Comparison of ENCODE assay signal across 23 mouse cellular contexts in the genomic region with DNA sequence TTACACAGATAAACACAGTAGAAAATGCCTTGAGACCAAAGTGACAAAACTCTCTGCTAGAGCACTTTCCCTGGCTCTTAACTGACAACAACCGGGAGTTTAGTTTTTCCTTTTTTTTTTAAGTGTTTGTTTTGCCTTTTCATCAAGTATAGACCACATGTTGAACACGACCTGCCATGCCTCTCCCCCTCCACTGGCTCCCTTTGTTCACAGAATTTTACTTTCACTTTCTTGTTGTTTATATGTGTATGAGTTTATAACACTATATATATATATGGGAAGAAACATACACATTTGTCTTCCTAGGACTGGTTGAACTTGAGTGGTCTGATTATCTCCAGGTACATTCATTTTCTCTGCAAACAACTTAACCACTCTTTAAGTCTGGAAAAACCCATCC. TPM values are rescaled to one million over a fixed set of nuclear protein-coding genes. Genes with fewer than 3 reads are reported as not detected.
DNase-seq lines count a peak whose midpoint lies in the region; ATAC-seq lines count a peak whose summit lies in the region.
"Had no signal": no experiment of that assay in that cellular context is flagged by ENCODE, and none has a peak within 500 bp of the region (broad histone marks: within the 10 kb centered on the region; RNA-seq: fewer than 3 reads in every experiment).

No protein-coding gene starts in this region.

- ATAC-seq in activated CD4-positive, CD25-positive, alpha-beta regulatory T cell, adult 4 months: peak; percentile 68
- ATAC-seq in megakaryocyte-erythroid progenitor cell, adult 5-6 weeks (replicated peaks; ENCODE audit: low FRiP score, low TSS enrichment, poor library complexity, severe bottlenecking): peak; percentile 42; the same call in 1 of the 2 replicates
- ATAC-seq: forebrain, postnatal 0 days; liver, embryonic 12.5 days; liver, postnatal 0 days; Patski had no signal

- peak; percentile 30 for DNase-seq in 416B (ENCODE audit: low read depth)
- DNase-seq in CD4-positive, CD25-positive, alpha-beta regulatory T cell, adult 2 months (ENCODE audit: low read depth, low spot score): peak; percentile 8
- DNase-seq in testis, postnatal 10 days (ENCODE audit: low spot score): no peak
- no peak for DNase-seq in neural tube, embryonic 10.5 days (ENCODE audit: extremely low spot score, low spot score)
- DNase-seq in kidney, postnatal 4 days: no peak
- DNase-seq: adrenal gland, postnatal 25 days; cerebellum, adult 2 months; cerebellum, postnatal 14 days; forebrain, postnatal 0 days; gastrocnemius, postnatal 25 days; heart, adult 18-20 months; heart, postnatal 4 days; kidney, adult 11 months; kidney, postnatal 25 days; layer of hippocampus, postnatal 36 days; left cerebral cortex, postnatal 4 days; liver, postnatal 0 days; right cerebral cortex, postnatal 14 days; thymus, postnatal 25 days had no signal

RNA-seq across cellular contexts. Expression of a gene that starts 42.9 kb away (rescaled TPM):
- polyA plus RNA-seq in activated CD4-positive, CD25-positive, alpha-beta regulatory T cell, adult 4 months (2017; shearing (Covaris generic)): 10 to 100 TPM; 25.3 to 28.8 TPM
- total RNA-seq in megakaryocyte-erythroid progenitor cell, adult 5-6 weeks (2014; fragmentation: Nextera tagmentation): not detected in 2 replicates
- 0.84 TPM in 1 of 2 replicates, not detected in the other for total RNA-seq in megakaryocyte-erythroid progenitor cell, adult 5-6 weeks (2017)

RNA-seq across cellular contexts. Expression of a gene that starts 48.4 kb away (rescaled TPM):
- polyA plus RNA-seq in activated CD4-positive, CD25-positive, alpha-beta regulatory T cell, adult 4 months (2017; shearing (Covaris generic)): 10 to 100 TPM; 18.9 to 24.2 TPM
- total RNA-seq in megakaryocyte-erythroid progenitor cell, adult 5-6 weeks (2014; fragmentation: Nextera tagmentation): 51.2 and 58.5 TPM in 2 replicates
- total RNA-seq in megakaryocyte-erythroid progenitor cell, adult 5-6 weeks (2017): 28.2 and 34.7 TPM in 2 replicates

Comparison
In these comparisons a context has a peak if more than half of its experiments do, and no peak if none do; other contexts are left out.
1. DNase-seq: peak in 416B (single experiment) and CD4-positive, CD25-positive, alpha-beta regulatory T cell, adult 2 months (single experiment); none in testis, postnatal 10 days (single experiment), neural tube, embryonic 10.5 days (single experiment) and kidney, postnatal 4 days (0 of 2).